Mouse (Mus musculus): ENCODE data around the gene Ppm1f. TPM values are rescaled to one million over a fixed set of nuclear protein-coding genes. Genes with fewer than 3 reads are reported as not detected.
A peak's percentile ranks its signal among the peaks of the same experiment; 100 is the strongest.
"Not testable (repeated sequence)": the region's sequence is repeated elsewhere in the genome, so short reads cannot be mapped to it uniquely, and the experiment has no call there.

Ppm1f gene
- polyA plus RNA-seq, 1 experiment from 2014 or later: 37.7 TPM

DNA sequence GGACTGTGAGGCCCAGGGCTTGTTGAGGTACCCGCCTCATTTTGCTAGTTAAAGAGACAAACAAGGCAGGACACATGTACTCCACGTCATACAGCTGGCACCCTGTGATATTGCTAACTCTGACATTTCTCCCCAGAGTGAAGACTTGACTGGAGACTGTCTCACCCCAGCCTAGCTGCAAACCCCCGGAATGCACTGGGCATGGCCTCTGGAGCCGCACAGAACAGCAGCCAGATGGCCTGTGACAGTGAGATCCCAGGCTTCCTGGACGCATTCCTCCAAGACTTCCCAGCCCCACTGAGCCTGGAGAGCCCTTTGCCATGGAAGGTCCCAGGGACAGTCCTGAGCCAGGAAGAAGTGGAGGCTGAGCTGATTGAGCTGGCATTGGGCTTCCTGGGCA, 6.9 kb downstream of the Ppm1f start:
- peaks cover 28% of the 10 kb centered on the region for H3K36me3 ChIP-seq (ENCODE audit: insufficient read depth, low read length)
- H3K4me1 ChIP-seq (ENCODE audit: insufficient read depth, low read length): no peaks in the 10 kb centered on the region
- no peak overlapping the region for H3K4me3 ChIP-seq (ENCODE audit: low read length)
- no peak overlapping the region for H3K27ac ChIP-seq (ENCODE audit: low read length)
- WGBS: 84% methylated on average over 5 of the region's 5 CpGs
- no peak overlapping the region for H3K4me2 ChIP-seq (replicated peaks; ENCODE audit: low read depth, low read length)
- H3K27me3 ChIP-seq (ENCODE audit: insufficient read depth, low read length): no peaks in the 10 kb centered on the region
- H3K9me3 ChIP-seq (ENCODE audit: low read length): no peaks in the 10 kb centered on the region
- no peak for ATAC-seq (ENCODE audit: low FRiP score, low TSS enrichment)
- no peak overlapping the region for H3K9ac ChIP-seq (replicated peaks; ENCODE audit: low read length)

DNA sequence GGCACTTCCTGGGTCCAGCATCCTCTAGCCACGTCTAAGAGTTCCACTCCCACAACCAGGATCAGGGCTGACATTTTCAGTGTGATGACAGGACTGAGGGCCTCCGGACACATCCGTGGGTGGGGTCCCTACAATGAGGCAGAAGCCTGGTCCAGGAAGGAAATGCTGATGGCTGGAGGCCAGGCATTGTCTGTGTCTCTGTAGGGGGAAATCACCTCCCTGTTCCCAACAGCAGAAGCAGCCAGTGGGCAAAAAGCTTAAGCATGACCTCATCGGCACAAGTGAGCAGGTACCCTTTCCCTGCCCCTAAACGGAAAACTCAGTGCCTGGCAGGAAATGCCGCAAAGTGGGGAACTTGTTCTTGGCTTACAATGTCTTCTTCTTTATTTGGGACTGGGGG, 11.5 kb downstream of the Ppm1f start:
- H3K9ac ChIP-seq (replicated peaks; ENCODE audit: low read length): no peak overlapping the region
- 70% methylated on average over 6 of the region's 6 CpGs for WGBS
- no peaks in the 10 kb centered on the region for H3K27me3 ChIP-seq (ENCODE audit: insufficient read depth, low read length)
- H3K4me1 ChIP-seq (ENCODE audit: insufficient read depth, low read length): no peaks in the 10 kb centered on the region
- no peaks in the 10 kb centered on the region for H3K9me3 ChIP-seq (ENCODE audit: low read length)
- no peak overlapping the region for H3K4me2 ChIP-seq (replicated peaks; ENCODE audit: low read depth, low read length)
- peak; percentile 66 for ATAC-seq (ENCODE audit: low FRiP score, low TSS enrichment)
- H3K27ac ChIP-seq (ENCODE audit: low read length): peak overlapping the region; percentile 80
- peaks cover 52% of the 10 kb centered on the region for H3K36me3 ChIP-seq (ENCODE audit: insufficient read depth, low read length)
- no peak overlapping the region for H3K4me3 ChIP-seq (ENCODE audit: low read length)

DNA sequence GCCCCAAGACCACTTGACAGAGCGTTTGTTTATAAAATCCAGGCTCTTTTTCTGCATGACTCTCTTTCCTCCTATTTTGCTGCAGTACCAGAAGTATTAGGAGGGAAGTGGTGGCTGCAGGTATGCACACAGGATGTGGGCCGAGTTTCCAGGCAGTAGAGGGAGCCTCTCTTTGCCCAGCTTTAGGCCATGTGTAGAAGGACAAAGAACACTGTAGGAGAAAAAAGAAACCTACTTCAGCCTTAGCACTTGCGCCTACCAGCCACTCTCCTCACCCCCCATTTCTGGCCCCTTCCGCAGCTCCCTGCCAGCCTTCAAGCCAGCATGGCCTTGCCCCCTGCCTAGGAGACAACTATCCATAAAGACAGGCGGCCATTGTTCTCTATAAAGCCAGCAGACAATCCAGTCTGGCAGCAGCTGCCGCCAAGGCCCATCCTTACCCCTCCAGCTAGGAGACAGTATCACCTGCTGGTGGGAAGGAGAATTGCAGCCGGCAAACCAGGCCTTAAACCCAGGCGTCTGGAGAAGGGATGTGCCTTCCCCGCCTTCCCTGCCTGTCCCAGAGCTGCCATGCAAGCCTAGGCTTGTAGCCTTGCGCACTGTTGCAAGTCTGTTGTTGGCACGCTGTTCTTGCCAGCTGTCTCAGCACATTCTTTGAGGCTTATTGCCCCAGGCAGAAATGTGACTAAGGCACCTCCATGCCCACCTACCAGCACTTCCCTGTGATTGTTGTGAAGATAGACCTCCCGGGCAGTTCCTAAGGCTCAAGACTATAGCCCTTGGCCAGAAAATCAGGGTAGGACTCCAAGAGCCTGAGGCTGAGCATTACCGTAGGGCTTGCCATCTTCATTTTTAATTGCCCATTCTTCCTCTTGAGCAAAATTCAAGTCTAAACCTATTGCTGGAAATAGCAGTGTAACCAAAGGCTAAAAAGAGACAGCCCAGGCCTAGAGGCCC, 15.7 kb downstream of the Ppm1f start:
- no peak overlapping the region for H3K9ac ChIP-seq (replicated peaks; ENCODE audit: low read length)
- no peak overlapping the region for H3K4me2 ChIP-seq (replicated peaks; ENCODE audit: low read depth, low read length)
- WGBS: 51% methylated on average over 13 of the region's 13 CpGs
- H3K27ac ChIP-seq (ENCODE audit: low read length): peak overlapping the region; percentile 44; the same call in 1 of the 2 replicates
- H3K4me1 ChIP-seq (ENCODE audit: insufficient read depth, low read length): no peaks in the 10 kb centered on the region
- H3K4me3 ChIP-seq (ENCODE audit: low read length): no peak overlapping the region
- peaks cover 58% of the 10 kb centered on the region for H3K36me3 ChIP-seq (ENCODE audit: insufficient read depth, low read length)
- H3K27me3 ChIP-seq (ENCODE audit: insufficient read depth, low read length): no peaks in the 10 kb centered on the region
- peak; percentile 82 for ATAC-seq (ENCODE audit: low FRiP score, low TSS enrichment)
- no peaks in the 10 kb centered on the region for H3K9me3 ChIP-seq (ENCODE audit: low read length)

DNA sequence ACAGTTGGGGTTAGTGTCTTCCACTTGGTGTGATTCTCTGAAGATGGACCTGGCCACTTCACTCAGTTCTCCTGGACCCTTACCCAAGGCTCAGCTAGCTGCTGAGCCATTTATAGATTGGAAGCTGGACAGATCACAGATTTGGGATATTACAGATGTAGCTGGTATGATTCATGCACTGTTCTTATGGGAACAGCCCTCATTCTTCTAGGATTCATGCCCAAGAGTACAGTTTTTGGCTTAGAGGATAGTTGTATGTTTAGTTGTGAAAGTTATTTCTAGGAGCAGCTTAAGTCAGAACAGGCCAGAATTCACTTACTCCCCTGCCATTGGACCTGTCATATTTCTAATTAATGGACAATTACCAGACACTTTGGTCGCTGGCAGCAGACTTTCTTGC, 17.2 kb downstream of the Ppm1f start:
- Histone ChIP-seq H3K9me3 (ENCODE audit: low read length) (no peaks in the 10 kb centered on the region), H3K4me3 (ENCODE audit: low read length) (no peak overlapping the region), H3K27me3 (ENCODE audit: insufficient read depth, low read length) (no peaks in the 10 kb centered on the region), H3K27ac (ENCODE audit: low read length) (no peak overlapping the region), H3K36me3 (ENCODE audit: insufficient read depth, low read length) (peaks cover 73% of the 10 kb centered on the region), H3K4me1 (ENCODE audit: insufficient read depth, low read length) (no peaks in the 10 kb centered on the region), H3K9ac (replicated peaks; ENCODE audit: low read length) (no peak overlapping the region), H3K4me2 (replicated peaks; ENCODE audit: low read depth, low read length) (no peak overlapping the region)
- WGBS: 63% methylated on average over 1 of the region's 1 CpGs
- no peak for ATAC-seq (ENCODE audit: low FRiP score, low TSS enrichment)

DNA sequence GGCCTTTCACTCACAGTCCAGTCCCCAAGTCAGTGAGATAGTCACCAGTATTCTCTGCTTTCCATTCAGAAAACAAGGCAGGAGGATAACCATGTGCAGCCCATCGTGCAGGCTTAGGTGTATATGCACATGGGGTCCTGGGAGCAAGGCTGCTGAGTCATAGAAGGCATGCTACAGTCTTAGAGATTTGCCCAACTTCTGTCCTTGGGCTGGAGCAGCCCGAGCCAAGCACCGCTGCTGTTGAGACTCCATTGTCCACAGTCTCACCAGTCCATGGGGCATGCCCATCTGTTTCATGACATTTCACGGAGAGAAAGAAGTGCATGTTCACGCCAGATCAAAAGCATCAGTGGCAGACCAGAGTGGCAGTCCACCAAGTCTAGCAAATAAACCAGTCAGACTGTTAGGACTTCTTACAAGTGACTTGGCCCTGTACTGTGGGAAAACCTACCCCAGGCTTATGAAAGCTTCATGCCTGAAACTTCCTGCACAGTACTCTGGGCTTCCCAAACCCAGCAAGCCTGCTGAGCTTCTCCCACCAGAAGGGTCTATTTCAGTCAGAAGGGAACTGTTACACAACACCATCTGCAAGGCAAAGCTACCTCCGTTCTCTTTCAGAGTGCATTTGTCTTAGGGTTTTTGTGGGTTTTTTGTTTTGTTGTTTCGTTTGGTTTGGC, 22.3 kb downstream of the Ppm1f start:
- Histone ChIP-seq H3K4me3 (ENCODE audit: low read length) (no peak overlapping the region), H3K36me3 (ENCODE audit: insufficient read depth, low read length) (peaks cover 67% of the 10 kb centered on the region), H3K27me3 (ENCODE audit: insufficient read depth, low read length) (no peaks in the 10 kb centered on the region), H3K4me2 (replicated peaks; ENCODE audit: low read depth, low read length) (no peak overlapping the region), H3K4me1 (ENCODE audit: insufficient read depth, low read length) (no peaks in the 10 kb centered on the region), H3K9me3 (ENCODE audit: low read length) (no peaks in the 10 kb centered on the region), H3K9ac (replicated peaks; ENCODE audit: low read length) (no peak overlapping the region), H3K27ac (ENCODE audit: low read length) (no peak overlapping the region)
- ATAC-seq (ENCODE audit: low FRiP score, low TSS enrichment): no peak
- 92% methylated on average over 7 of the region's 7 CpGs for WGBS

DNA sequence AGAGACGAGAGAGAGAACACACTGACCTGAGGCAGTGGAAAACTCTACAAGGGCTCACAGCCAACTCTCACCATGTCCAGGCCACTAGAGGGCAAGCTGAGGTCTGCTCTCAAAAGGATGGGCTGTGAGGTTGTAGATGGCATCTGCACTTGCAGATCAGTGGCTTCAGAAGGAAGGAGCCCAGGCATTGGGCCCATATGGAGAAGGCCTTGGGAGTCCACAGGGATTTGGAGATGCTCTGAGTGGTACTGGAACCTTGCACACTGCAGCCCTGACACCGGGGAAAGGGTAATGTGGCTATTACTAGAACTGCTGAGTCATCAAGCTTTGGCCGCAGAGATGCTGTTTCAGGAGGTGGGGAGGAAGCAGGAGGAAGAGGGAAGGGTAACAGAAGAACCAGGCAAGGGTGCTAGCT, 24.8 kb downstream of the Ppm1f start:
- no peak; the same call in 1 of the 2 replicates for ATAC-seq (ENCODE audit: low FRiP score, low TSS enrichment)
- Histone ChIP-seq H3K27me3 (ENCODE audit: insufficient read depth, low read length) (no peaks in the 10 kb centered on the region), H3K36me3 (ENCODE audit: insufficient read depth, low read length) (peaks cover 52% of the 10 kb centered on the region), H3K9ac (replicated peaks; ENCODE audit: low read length) (no peak overlapping the region), H3K4me2 (replicated peaks; ENCODE audit: low read depth, low read length) (no peak overlapping the region), H3K4me3 (ENCODE audit: low read length) (no peak overlapping the region), H3K4me1 (ENCODE audit: insufficient read depth, low read length) (no peaks in the 10 kb centered on the region), H3K9me3 (ENCODE audit: low read length) (no peaks in the 10 kb centered on the region), H3K27ac (ENCODE audit: low read length) (no peak overlapping the region)
- 75% methylated on average over 3 of the region's 3 CpGs for WGBS

DNA sequence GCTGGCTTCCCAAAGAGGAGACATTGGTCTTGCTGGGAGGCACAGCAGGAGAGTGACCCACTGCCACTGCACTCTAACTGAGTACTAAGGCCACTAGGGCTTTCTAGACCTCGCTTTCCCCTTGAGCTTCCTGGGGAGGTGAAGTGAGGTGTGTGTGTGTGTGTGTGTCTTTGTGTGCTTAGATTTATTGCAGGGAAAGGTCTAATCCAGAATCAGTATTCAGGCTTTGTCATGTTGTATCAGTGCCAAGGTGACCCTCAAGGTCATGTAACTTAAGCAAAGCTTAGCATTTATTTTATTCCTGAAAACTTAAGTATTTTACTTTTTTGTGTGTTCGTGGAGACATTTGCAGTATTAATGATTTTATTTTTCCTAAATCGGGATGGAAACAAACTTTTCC, 28.2 kb downstream of the Ppm1f start:
- ATAC-seq (ENCODE audit: low FRiP score, low TSS enrichment): no peak
- no peaks in the 10 kb centered on the region for H3K4me1 ChIP-seq (ENCODE audit: insufficient read depth, low read length)
- no peak overlapping the region for H3K9ac ChIP-seq (replicated peaks; ENCODE audit: low read length)
- WGBS: 90% methylated on average over 3 of the region's 3 CpGs
- no peaks in the 10 kb centered on the region for H3K27me3 ChIP-seq (ENCODE audit: insufficient read depth, low read length)
- no peaks in the 10 kb centered on the region for H3K9me3 ChIP-seq (ENCODE audit: low read length)
- H3K36me3 ChIP-seq (ENCODE audit: insufficient read depth, low read length): peaks cover 23% of the 10 kb centered on the region
- no peak overlapping the region for H3K27ac ChIP-seq (ENCODE audit: low read length)
- no peak overlapping the region for H3K4me3 ChIP-seq (ENCODE audit: low read length)
- H3K4me2 ChIP-seq (replicated peaks; ENCODE audit: low read depth, low read length): no peak overlapping the region

DNA sequence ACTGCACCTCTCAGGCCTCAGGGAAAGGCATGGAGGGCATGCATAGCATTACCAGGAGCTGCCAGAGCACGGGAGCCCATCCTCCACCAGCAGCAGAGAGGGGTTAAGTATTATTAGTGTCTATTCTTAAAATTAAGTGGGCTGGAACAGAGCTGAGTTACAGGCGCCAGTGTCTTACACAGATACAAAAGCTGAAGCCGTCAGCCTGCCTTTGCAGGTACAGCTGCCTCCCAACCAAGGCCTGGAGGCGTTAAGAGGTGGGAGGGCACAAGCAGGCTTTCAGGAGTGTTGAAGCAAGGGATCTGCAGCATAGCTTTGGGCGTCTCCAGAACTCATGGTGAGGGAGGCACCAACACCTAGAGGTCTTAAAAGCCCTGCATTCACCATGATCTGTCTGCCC, 30.3 kb downstream of the Ppm1f start:
- no peak for ATAC-seq (ENCODE audit: low FRiP score, low TSS enrichment)
- Histone ChIP-seq H3K9ac (replicated peaks; ENCODE audit: low read length) (no peak overlapping the region), H3K36me3 (ENCODE audit: insufficient read depth, low read length) (peaks cover 19% of the 10 kb centered on the region), H3K27me3 (ENCODE audit: insufficient read depth, low read length) (no peaks in the 10 kb centered on the region), H3K27ac (ENCODE audit: low read length) (no peak overlapping the region), H3K9me3 (ENCODE audit: low read length) (no peaks in the 10 kb centered on the region), H3K4me2 (replicated peaks; ENCODE audit: low read depth, low read length) (no peak overlapping the region), H3K4me1 (ENCODE audit: insufficient read depth, low read length) (no peaks in the 10 kb centered on the region), H3K4me3 (ENCODE audit: low read length) (no peak overlapping the region)
- 76% methylated on average over 5 of the region's 5 CpGs for WGBS

DNA sequence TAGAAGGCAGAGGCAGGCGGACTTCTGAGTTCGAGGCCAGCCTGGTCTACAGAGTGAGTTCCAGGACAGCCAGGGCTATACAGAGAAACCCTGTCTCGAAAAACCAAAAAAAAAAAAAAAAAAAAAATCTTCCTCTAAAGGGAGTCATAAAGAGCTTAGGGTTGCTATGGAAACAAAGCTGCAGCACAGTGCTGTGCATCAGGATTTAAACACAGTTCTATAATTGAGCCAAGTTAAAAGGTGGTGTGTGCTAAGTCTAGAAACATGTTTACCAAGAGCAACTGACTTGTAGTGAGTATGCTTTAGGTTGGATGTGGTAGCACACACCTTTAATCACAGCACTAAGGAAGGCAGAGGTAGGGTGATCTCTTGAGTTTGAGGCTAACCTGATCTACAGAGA, 32.6 kb downstream of the Ppm1f start:
- 100% methylated on average over 2 of the region's 3 CpGs for WGBS
- not testable (repeated sequence) for H3K4me2 ChIP-seq (replicated peaks; ENCODE audit: low read depth, low read length); H3K36me3 ChIP-seq (ENCODE audit: insufficient read depth, low read length); H3K4me3 ChIP-seq (ENCODE audit: low read length); ATAC-seq (ENCODE audit: low FRiP score, low TSS enrichment); H3K27me3 ChIP-seq (ENCODE audit: insufficient read depth, low read length); H3K4me1 ChIP-seq (ENCODE audit: insufficient read depth, low read length); H3K9ac ChIP-seq (replicated peaks; ENCODE audit: low read length); H3K9me3 ChIP-seq (ENCODE audit: low read length); H3K27ac ChIP-seq (ENCODE audit: low read length)

DNA sequence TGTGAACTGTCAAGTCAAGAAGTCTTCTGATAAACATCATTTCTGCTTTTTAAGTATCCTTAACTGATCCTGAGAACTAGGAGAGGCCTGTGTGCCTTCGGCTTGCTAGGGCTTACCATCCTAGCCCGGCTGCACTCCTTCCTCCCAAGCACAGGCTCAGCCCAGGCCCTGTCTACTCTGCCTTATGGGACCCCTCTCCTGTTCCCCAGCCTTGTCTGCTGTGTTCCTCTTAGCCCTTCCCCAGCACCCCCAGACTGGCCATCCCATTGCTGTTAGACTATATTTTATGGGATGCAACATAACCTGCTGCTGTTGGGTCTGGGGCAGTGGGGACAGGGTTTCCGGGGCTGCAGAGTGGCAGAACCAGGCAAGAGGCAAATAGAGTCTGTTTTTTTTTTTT, 34.1 kb downstream of the Ppm1f start:
- no peak for ATAC-seq (ENCODE audit: low FRiP score, low TSS enrichment)
- WGBS: 90% methylated on average over 3 of the region's 3 CpGs
- Histone ChIP-seq H3K4me2 (replicated peaks; ENCODE audit: low read depth, low read length) (no peak overlapping the region), H3K9me3 (ENCODE audit: low read length) (no peaks in the 10 kb centered on the region), H3K27me3 (ENCODE audit: insufficient read depth, low read length) (no peaks in the 10 kb centered on the region), H3K36me3 (ENCODE audit: insufficient read depth, low read length) (no peaks in the 10 kb centered on the region), H3K27ac (ENCODE audit: low read length) (no peak overlapping the region), H3K4me3 (ENCODE audit: low read length) (no peak overlapping the region), H3K9ac (replicated peaks; ENCODE audit: low read length) (no peak overlapping the region), H3K4me1 (ENCODE audit: insufficient read depth, low read length) (no peaks in the 10 kb centered on the region)

Data from kidney, embryonic 16.5 days (tissue).